Mouse (Mus musculus): Measurements from ENCODE around the gene Kirrel3. TPM values are rescaled to one million over a fixed set of nuclear protein-coding genes. Genes with fewer than 3 reads are reported as not detected.
A peak's percentile ranks its signal among the peaks of the same experiment; 100 is the strongest.

The Kirrel3 gene
- total RNA-seq, 2 experiments from 2014 or later: 59.8 to 62.6 TPM

- Histone ChIP-seq H3K4me3 (no peak overlapping the region), H3K27ac (peak overlapping the region; percentile 61; the same call in 1 of the 2 replicates)
- TF ChIP-seq CTCF (IDR thresholded peaks at IDR 0.05): no peak
- no peak for DNase-seq (ENCODE audit: extremely low spot score in 1 of 2, low spot score in 2 of 2)
- intact Hi-C loops (cut with DNase I): loop anchor here (1.0 kb wide), 1 partner anchor 8 kb away; no protein-coding TSS in a partner anchor
Observed at GRCm38 (mm10) chr9:34920116-34920515, 434.4 kb downstream of the Kirrel3 start.

GRCm38 (mm10) chr9:34921941-34922340, 436.2 kb downstream of the Kirrel3 start:
- no peak overlapping the region for H3K4me3 ChIP-seq
- intact Hi-C loops (cut with DNase I): no loop called here
- no peak overlapping the region for H3K27ac ChIP-seq
- no peak for TF ChIP-seq CTCF (IDR thresholded peaks at IDR 0.05)
- no peak for DNase-seq (ENCODE audit: extremely low spot score in 1 of 2, low spot score in 2 of 2)

GRCm38 (mm10) chr9:34922716-34923115, 437.0 kb downstream of the Kirrel3 start:
- TF ChIP-seq CTCF (IDR thresholded peaks at IDR 0.05): no peak
- Histone ChIP-seq H3K27ac (no peak overlapping the region), H3K4me3 (no peak overlapping the region)
- intact Hi-C loops (cut with DNase I): no loop called here
- DNase-seq (ENCODE audit: extremely low spot score in 1 of 2, low spot score in 2 of 2): no peak

- intact Hi-C loops (cut with DNase I): no loop called here
- no peak for DNase-seq (ENCODE audit: extremely low spot score in 1 of 2, low spot score in 2 of 2)
- Histone ChIP-seq H3K27ac (no peak overlapping the region; the same call in 1 of the 2 replicates), H3K4me3 (no peak overlapping the region)
- no peak for TF ChIP-seq CTCF (IDR thresholded peaks at IDR 0.05)
Observed at GRCm38 (mm10) chr9:34923134-34923931, 437.6 kb downstream of the Kirrel3 start.

GRCm38 (mm10) chr9:34925616-34926015, 439.9 kb downstream of the Kirrel3 start:
- Histone ChIP-seq H3K4me3 (no peak overlapping the region), H3K27ac (no peak overlapping the region)
- no peak for TF ChIP-seq CTCF (IDR thresholded peaks at IDR 0.05)
- intact Hi-C loops (cut with DNase I): no loop called here
- no peak for DNase-seq (ENCODE audit: extremely low spot score in 1 of 2, low spot score in 2 of 2)

- Histone ChIP-seq H3K4me3 (no peak overlapping the region), H3K27ac (no peak overlapping the region)
- intact Hi-C loops (cut with DNase I): no loop called here
- DNase-seq (ENCODE audit: extremely low spot score in 1 of 2, low spot score in 2 of 2): no peak
- TF ChIP-seq CTCF (IDR thresholded peaks at IDR 0.05): no peak
Observed at GRCm38 (mm10) chr9:34930371-34930770, 444.7 kb downstream of the Kirrel3 start.

GRCm38 (mm10) chr9:34938140-34938539, 452.4 kb downstream of the Kirrel3 start:
- no peak for DNase-seq (ENCODE audit: extremely low spot score in 1 of 2, low spot score in 2 of 2)
- no peak for TF ChIP-seq CTCF (IDR thresholded peaks at IDR 0.05)
- intact Hi-C loops (cut with DNase I): no loop called here
- no peak overlapping the region for H3K27ac ChIP-seq
- H3K4me3 ChIP-seq: no peak overlapping the region

GRCm38 (mm10) chr9:34939621-34940020, 453.9 kb downstream of the Kirrel3 start:
- H3K27ac ChIP-seq: no peak overlapping the region
- intact Hi-C loops (cut with DNase I): no loop called here
- no peak for TF ChIP-seq CTCF (IDR thresholded peaks at IDR 0.05)
- no peak overlapping the region for H3K4me3 ChIP-seq
- no peak for DNase-seq (ENCODE audit: extremely low spot score in 1 of 2, low spot score in 2 of 2)

- no peak for DNase-seq (ENCODE audit: extremely low spot score in 1 of 2, low spot score in 2 of 2)
- Histone ChIP-seq H3K27ac (no peak overlapping the region), H3K4me3 (no peak overlapping the region)
- no peak for TF ChIP-seq CTCF (IDR thresholded peaks at IDR 0.05)
- intact Hi-C loops (cut with DNase I): no loop called here
Observed at GRCm38 (mm10) chr9:34942122-34942831, 456.6 kb downstream of the Kirrel3 start.

- Histone ChIP-seq H3K4me3 (no peak overlapping the region), H3K27ac (no peak overlapping the region)
- no peak for DNase-seq (ENCODE audit: extremely low spot score in 1 of 2, low spot score in 2 of 2)
- intact Hi-C loops (cut with DNase I): no loop called here
- no peak for TF ChIP-seq CTCF (IDR thresholded peaks at IDR 0.05)
Observed at GRCm38 (mm10) chr9:34942996-34943395, 457.3 kb downstream of the Kirrel3 start.

- no peak for TF ChIP-seq CTCF (IDR thresholded peaks at IDR 0.05)
- intact Hi-C loops (cut with DNase I): no loop called here
- Histone ChIP-seq H3K4me3 (no peak overlapping the region), H3K27ac (no peak overlapping the region)
- DNase-seq (ENCODE audit: extremely low spot score in 1 of 2, low spot score in 2 of 2): no peak
Observed at GRCm38 (mm10) chr9:34945301-34945700, 459.6 kb downstream of the Kirrel3 start.

- DNase-seq (ENCODE audit: extremely low spot score in 1 of 2, low spot score in 2 of 2): no peak
- no peak overlapping the region for H3K27ac ChIP-seq
- intact Hi-C loops (cut with DNase I): no loop called here
- no peak for TF ChIP-seq CTCF (IDR thresholded peaks at IDR 0.05)
- no peak overlapping the region for H3K4me3 ChIP-seq
Observed at GRCm38 (mm10) chr9:34947258-34947657, 461.6 kb downstream of the Kirrel3 start.

Data from left cerebral cortex, adult 2 months (tissue).